25 mouse cellular contexts compared by ENCODE assay signal in the genomic region with DNA sequence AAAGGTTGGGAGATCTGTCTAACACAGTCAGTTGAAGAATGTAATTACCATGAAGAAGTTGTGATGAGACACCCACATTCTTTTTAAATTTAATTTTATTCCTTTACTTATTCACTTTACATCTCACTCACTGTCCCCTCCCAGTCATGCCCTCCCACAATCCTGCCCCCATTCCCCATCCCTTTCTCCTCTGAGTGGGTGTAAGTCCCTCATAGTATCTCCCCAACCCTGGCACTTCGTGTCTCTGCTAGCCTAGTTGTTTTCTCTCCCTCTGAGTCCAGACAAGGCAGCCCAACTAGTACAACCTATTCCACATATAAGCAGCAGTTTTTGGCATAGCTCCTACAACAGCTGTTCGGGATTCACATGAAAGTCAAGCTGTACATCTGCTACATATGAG.
DNase-seq lines count a peak whose midpoint lies in the region; ATAC-seq lines count a peak whose summit lies in the region.
"Had no signal": no experiment of that assay in that cellular context is flagged by ENCODE, and none has a peak within 500 bp of the region (broad histone marks: within the 10 kb centered on the region; RNA-seq: fewer than 3 reads in every experiment).

No protein-coding gene starts in this region.

- ATAC-seq in hindbrain, embryonic 14.5 days (ENCODE audit: low FRiP score), result no peak
- ATAC-seq in hindbrain, embryonic 16.5 days, result no peak
- no peak for ATAC-seq in CD4-positive, CD25-positive, alpha-beta regulatory T cell, adult 4 months
- ATAC-seq: activated CD4-positive, CD25-positive, alpha-beta regulatory T cell, adult 4 months; forebrain, embryonic 14.5 days; forebrain, embryonic 16.5 days; Patski had no signal

- 78% methylated on average over 2 of the region's 2 CpGs for WGBS in hindbrain, embryonic 14.5 days
- 69% methylated on average over 2 of the region's 2 CpGs for WGBS in hindbrain, embryonic 16.5 days

- no peak overlapping the region for H3K4me2 ChIP-seq in hindbrain, embryonic 14.5 days (replicated peaks)
- no peak overlapping the region for H3K4me2 ChIP-seq in hindbrain, embryonic 16.5 days (ENCODE audit: low read length)
- H3K4me2 ChIP-seq: embryonic facial prominence, embryonic 13.5 days; embryonic facial prominence, embryonic 15.5 days; forebrain, embryonic 12.5 days had no signal

- no peaks in the 10 kb centered on the region for H3K36me3 ChIP-seq in hindbrain, embryonic 14.5 days (replicated peaks; ENCODE audit: control insufficient read depth, insufficient read depth)
- H3K36me3 ChIP-seq in hindbrain, embryonic 16.5 days (ENCODE audit: control insufficient read depth, insufficient read depth, low read length), result no peaks in the 10 kb centered on the region
- H3K36me3 ChIP-seq: embryonic facial prominence, embryonic 13.5 days; embryonic facial prominence, embryonic 15.5 days; forebrain, embryonic 10.5 days; forebrain, embryonic 12.5 days; G1E had no signal

- no peak overlapping the region for H3K4me3 ChIP-seq in hindbrain, embryonic 14.5 days (replicated peaks; ENCODE audit: low read length)
- no peak overlapping the region for H3K4me3 ChIP-seq in hindbrain, embryonic 16.5 days (ENCODE audit: low read length)
- H3K4me3 ChIP-seq: embryonic facial prominence, embryonic 13.5 days; embryonic facial prominence, embryonic 15.5 days; erythroblast, embryonic 14.5 days; forebrain, embryonic 10.5 days; forebrain, embryonic 12.5 days had no signal

- H3K9ac ChIP-seq in hindbrain, embryonic 14.5 days, result no peak overlapping the region
- H3K9ac ChIP-seq in hindbrain, embryonic 16.5 days (ENCODE audit: low read depth, low read length), result no peak overlapping the region
- H3K9ac ChIP-seq: embryonic facial prominence, embryonic 13.5 days; embryonic facial prominence, embryonic 15.5 days; forebrain, embryonic 12.5 days had no signal

- H3K9me3 ChIP-seq in hindbrain, embryonic 14.5 days (ENCODE audit: control insufficient read depth, low read length), result no peaks in the 10 kb centered on the region
- no peaks in the 10 kb centered on the region for H3K9me3 ChIP-seq in hindbrain, embryonic 16.5 days (ENCODE audit: control insufficient read depth, low read length)
- H3K9me3 ChIP-seq: embryonic facial prominence, embryonic 13.5 days; embryonic facial prominence, embryonic 15.5 days; forebrain, embryonic 10.5 days; forebrain, embryonic 12.5 days had no signal

- peak; percentile 10 for DNase-seq in hindbrain, embryonic 14.5 days (ENCODE audit: low spot score)
- peak; percentile 54 for DNase-seq in brain, adult 2 months (ENCODE audit: low read depth, low spot score)
- DNase-seq in telencephalon, adult 2 months (ENCODE audit: low read depth, low spot score), result peak; percentile 34
- DNase-seq: adrenal gland, adult 8-10 months; adrenal gland, postnatal 14 days; adrenal gland, postnatal 36 days; cerebellum, adult 11 months; cerebellum, adult 18-20 months; cerebellum, adult 8-10 months; cerebellum, adult 9-11 months; cerebellum, postnatal 14 days; cerebellum, postnatal 36 days; embryo, embryonic 11 days had no signal

- H3K4me1 ChIP-seq in hindbrain, embryonic 14.5 days (replicated peaks; ENCODE audit: control insufficient read depth, insufficient read depth, low read length), result no peaks in the 10 kb centered on the region
- peaks cover 2% of the 10 kb centered on the region for H3K4me1 ChIP-seq in hindbrain, embryonic 16.5 days (ENCODE audit: control insufficient read depth, insufficient read depth, low read depth, low read length)
- H3K4me1 ChIP-seq: forebrain, embryonic 10.5 days; forebrain, embryonic 12.5 days had no signal

- H3K27me3 ChIP-seq in hindbrain, embryonic 14.5 days (ENCODE audit: control insufficient read depth, insufficient read depth, low read length), result no peaks in the 10 kb centered on the region
- no peaks in the 10 kb centered on the region for H3K27me3 ChIP-seq in hindbrain, embryonic 16.5 days (replicated peaks; ENCODE audit: control insufficient read depth, insufficient read depth, low read length)
- H3K27me3 ChIP-seq: embryonic facial prominence, embryonic 13.5 days; forebrain, embryonic 12.5 days; Patski had no signal

- no peak overlapping the region for H3K27ac ChIP-seq in hindbrain, embryonic 14.5 days
- H3K27ac ChIP-seq in hindbrain, embryonic 16.5 days (ENCODE audit: low read depth, low read length), result no peak overlapping the region
- H3K27ac ChIP-seq: embryonic facial prominence, embryonic 13.5 days; embryonic facial prominence, embryonic 15.5 days; forebrain, embryonic 10.5 days; forebrain, embryonic 12.5 days had no signal
